Mouse (Mus musculus) embryonic facial prominence, embryonic 13.5 days (tissue): Measurements from ENCODE around the gene Naglu. TPM values are rescaled to one million over a fixed set of nuclear protein-coding genes. Genes with fewer than 3 reads are reported as not detected.
A peak's percentile ranks its signal among the peaks of the same experiment; 100 is the strongest.

ENCODE experiments used
- ATAC-seq: fragments of 200-750 bp; cut with Nextera tagmentation; 2 replicates; pipeline ENCODE4 v1.8.0; 2017; ENCODE audit warnings: low read depth; ENCODE audit not compliant: insufficient number of reproducible peaks, insufficient read depth, low FRiP score, low TSS enrichment
- H3K27ac ChIP-seq: fragments of 300-500 bp; sonication (generic); 2 replicates; pipeline ENCODE4 v1.5.1; 2015; ENCODE audit warnings: moderate library complexity, mild to moderate bottlenecking, inconsistent platforms
- H3K27me3 ChIP-seq: fragments of 300-500 bp; sonication (generic); 2 replicates; pipeline ENCODE4 v1.6.1; 2015; ENCODE audit warnings: mild to moderate bottlenecking, inconsistent platforms
- H3K36me3 ChIP-seq: fragments of 300-500 bp; sonication (generic); 2 replicates; pipeline ENCODE4 v1.6.1; 2015; ENCODE audit warnings: mild to moderate bottlenecking, inconsistent platforms
- H3K4me1 ChIP-seq: fragments of 300-500 bp; sonication (generic); 2 replicates; pipeline ENCODE4 v1.6.1; 2015; ENCODE audit warnings: inconsistent platforms
- H3K4me2 ChIP-seq: fragments of 300-500 bp; sonication (generic); 2 replicates; pipeline ENCODE4 v1.6.1; 2015; ENCODE audit warnings: moderate library complexity, mild to moderate bottlenecking, inconsistent platforms
- H3K4me3 ChIP-seq: fragments of 300-500 bp; sonication (generic); 2 replicates; pipeline ENCODE4 v1.5.1; 2015; ENCODE audit warnings: mild to moderate bottlenecking, inconsistent platforms
- H3K9ac ChIP-seq: fragments of 300-500 bp; sonication (generic); 2 replicates; pipeline ENCODE4 v1.6.1; 2015; ENCODE audit warnings: mild to moderate bottlenecking, inconsistent platforms
- H3K9me3 ChIP-seq: fragments of 300-500 bp; sonication (generic); 2 replicates; pipeline ENCODE4 v1.6.1; 2016; ENCODE audit warnings: inconsistent platforms
- WGBS: fragments of 180-500 bp; shearing (Covaris S2); methylation state at CpG from one replicate; pipeline ENCODE4 v1.1.7; 2015; ENCODE audit warnings: mixed read lengths; 5-methylcytosine and 5-hydroxymethylcytosine counted together
- polyA plus RNA-seq: library from polyadenylated mRNA; unstranded; fragments of >200 nt; fragmentation: Nextera tagmentation; extraction: Ambion mirVana; gene quantifications from 2 replicates; pipeline ENCODE4 v1.2.1, GENCODE M21; 2015

The Naglu gene
- polyA plus RNA-seq, 1 experiment from 2014 or later, result 9.0 TPM

DNA sequence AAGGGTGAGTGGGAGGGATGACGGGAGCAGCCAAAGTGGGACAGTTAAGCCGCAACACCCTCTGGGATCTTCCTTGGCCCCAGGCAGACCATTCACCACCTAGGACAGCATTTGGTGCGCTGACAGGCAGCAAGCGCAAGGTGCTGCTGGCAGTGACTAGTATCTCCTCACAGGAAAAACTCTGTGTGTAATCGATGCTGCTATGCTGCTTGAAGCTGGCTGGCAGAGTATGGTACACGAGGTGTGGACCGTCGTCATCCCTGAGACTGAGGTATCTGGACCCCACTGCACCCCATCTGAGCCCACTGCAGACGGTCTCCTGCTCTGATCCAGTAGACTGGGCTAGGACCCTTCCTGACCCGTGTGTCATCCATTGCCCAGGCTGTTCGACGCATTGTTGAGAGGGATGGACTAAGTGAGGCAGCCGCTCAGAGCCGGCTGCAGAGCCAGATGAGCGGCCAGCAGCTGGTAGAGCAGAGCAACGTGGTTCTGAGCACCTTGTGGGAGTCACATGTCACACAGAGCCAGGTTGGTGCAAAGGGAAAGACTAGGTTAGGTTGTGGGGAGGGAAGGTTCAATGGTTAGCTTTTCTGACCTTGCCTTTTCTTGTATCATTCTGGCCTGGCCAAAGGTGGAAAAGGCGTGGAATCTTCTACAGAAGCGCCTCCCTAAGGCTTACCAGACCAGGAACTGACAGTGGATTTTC is 16.0 kb downstream of the Naglu start:
- peaks cover 10% of the 10 kb centered on the region for H3K27me3 ChIP-seq
- 0 out of 2 replicates have a peak overlapping the region, but pooled peaks have one; percentile 96 for H3K4me2 ChIP-seq
- H3K36me3 ChIP-seq, result peaks cover 42% of the 10 kb centered on the region
- WGBS, result 91% methylated on average over 18 of the region's 18 CpGs
- H3K27ac ChIP-seq, result no peak overlapping the region
- H3K9ac ChIP-seq, result peak overlapping the region; percentile 88
- no peaks in the 10 kb centered on the region for H3K9me3 ChIP-seq
- ATAC-seq, result no peak
- peaks cover 35% of the 10 kb centered on the region for H3K4me1 ChIP-seq
- H3K4me3 ChIP-seq, result no peak overlapping the region

GRCm38 (mm10) chr11:101086323-101086674 is 16.5 kb downstream of the Naglu start:
- Histone ChIP-seq H3K36me3 (peaks cover 48% of the 10 kb centered on the region), H3K9ac (peak overlapping the region; percentile 88), H3K9me3 (no peaks in the 10 kb centered on the region), H3K4me1 (peaks cover 35% of the 10 kb centered on the region), H3K4me2 (peak overlapping the region; percentile 96), H3K27me3 (peaks cover 5% of the 10 kb centered on the region), H3K27ac (peak overlapping the region; percentile 79; the same call in 1 of the 2 replicates), H3K4me3 (peak overlapping the region; percentile 83)
- ATAC-seq, result no peak
- WGBS, result 84% methylated on average over 6 of the region's 6 CpGs

GRCm38 (mm10) chr11:101086756-101087681 is 17.2 kb downstream of the Naglu start, which contains the start of gene Mlx:
Mlx (plus strand) TSS chr11:101087277.
- Histone ChIP-seq H3K36me3 (peaks cover 55% of the 10 kb centered on the region), H3K9ac (peak within 1 kb of the TSS; percentile 88), H3K27me3 (no peaks in the 10 kb centered on the region), H3K27ac (peak within 1 kb of the TSS; percentile 79), H3K4me1 (peaks cover 30% of the 10 kb centered on the region), H3K9me3 (no peaks in the 10 kb centered on the region), H3K4me3 (peak within 1 kb of the TSS; percentile 83), H3K4me2 (peak within 1 kb of the TSS; percentile 96)
- ATAC-seq, result peak; percentile 76
- 2% methylated on average over 52 of the region's 52 CpGs for WGBS

GRCm38 (mm10) chr11:101087682-101088055 is 17.9 kb downstream of the Naglu start:
- no peak for ATAC-seq
- Histone ChIP-seq H3K9me3 (no peaks in the 10 kb centered on the region), H3K4me1 (peaks cover 30% of the 10 kb centered on the region), H3K27me3 (no peaks in the 10 kb centered on the region), H3K9ac (peak overlapping the region; percentile 88), H3K4me3 (peak overlapping the region; percentile 83), H3K27ac (peak overlapping the region; percentile 79), H3K36me3 (peaks cover 61% of the 10 kb centered on the region), H3K4me2 (peak overlapping the region; percentile 96)
- 7% methylated on average over 8 of the region's 8 CpGs for WGBS

DNA sequence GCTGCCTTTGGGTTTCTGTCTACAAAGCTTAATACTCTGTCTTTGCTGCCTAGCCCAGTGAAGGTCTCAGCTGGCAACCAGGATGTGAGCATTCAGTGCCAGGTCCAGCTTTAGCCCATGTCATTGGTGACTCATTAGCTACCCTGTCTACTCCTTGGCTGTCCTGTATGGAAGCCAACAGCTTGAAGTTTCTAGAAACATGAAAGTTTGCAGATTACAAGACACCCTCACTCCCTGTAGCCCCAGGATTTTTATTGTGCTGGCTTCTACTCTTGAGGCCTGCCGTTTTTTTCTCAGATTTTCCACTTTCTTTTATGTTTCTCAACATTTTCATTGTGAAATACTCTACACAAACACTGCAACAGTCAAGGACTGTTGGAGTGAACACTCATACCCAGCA is 20.1 kb downstream of the Naglu start:
- no peaks in the 10 kb centered on the region for H3K9me3 ChIP-seq
- H3K36me3 ChIP-seq, result peaks cover 68% of the 10 kb centered on the region
- 94% methylated on average over 1 of the region's 1 CpGs for WGBS
- peaks cover 34% of the 10 kb centered on the region for H3K4me1 ChIP-seq
- no peak overlapping the region for H3K4me3 ChIP-seq
- H3K4me2 ChIP-seq, result no peak overlapping the region
- H3K27ac ChIP-seq, result no peak overlapping the region
- no peaks in the 10 kb centered on the region for H3K27me3 ChIP-seq
- no peak overlapping the region for H3K9ac ChIP-seq
- no peak for ATAC-seq

- H3K27ac ChIP-seq, result peak overlapping the region; percentile 63; the same call in 1 of the 2 replicates
- H3K36me3 ChIP-seq, result peaks cover 71% of the 10 kb centered on the region
- ATAC-seq, result no peak; the same call in 1 of the 2 replicates
- no peaks in the 10 kb centered on the region for H3K27me3 ChIP-seq
- H3K4me3 ChIP-seq, result peak overlapping the region; percentile 66
- peak overlapping the region; percentile 76 for H3K4me2 ChIP-seq
- H3K9me3 ChIP-seq, result no peaks in the 10 kb centered on the region
- peak overlapping the region; percentile 75 for H3K9ac ChIP-seq
- H3K4me1 ChIP-seq, result peaks cover 17% of the 10 kb centered on the region
- under 1% methylated on average over 18 of the region's 18 CpGs for WGBS
Observed at GRCm38 (mm10) chr11:101094930-101095313, 25.1 kb downstream of the Naglu start.

DNA sequence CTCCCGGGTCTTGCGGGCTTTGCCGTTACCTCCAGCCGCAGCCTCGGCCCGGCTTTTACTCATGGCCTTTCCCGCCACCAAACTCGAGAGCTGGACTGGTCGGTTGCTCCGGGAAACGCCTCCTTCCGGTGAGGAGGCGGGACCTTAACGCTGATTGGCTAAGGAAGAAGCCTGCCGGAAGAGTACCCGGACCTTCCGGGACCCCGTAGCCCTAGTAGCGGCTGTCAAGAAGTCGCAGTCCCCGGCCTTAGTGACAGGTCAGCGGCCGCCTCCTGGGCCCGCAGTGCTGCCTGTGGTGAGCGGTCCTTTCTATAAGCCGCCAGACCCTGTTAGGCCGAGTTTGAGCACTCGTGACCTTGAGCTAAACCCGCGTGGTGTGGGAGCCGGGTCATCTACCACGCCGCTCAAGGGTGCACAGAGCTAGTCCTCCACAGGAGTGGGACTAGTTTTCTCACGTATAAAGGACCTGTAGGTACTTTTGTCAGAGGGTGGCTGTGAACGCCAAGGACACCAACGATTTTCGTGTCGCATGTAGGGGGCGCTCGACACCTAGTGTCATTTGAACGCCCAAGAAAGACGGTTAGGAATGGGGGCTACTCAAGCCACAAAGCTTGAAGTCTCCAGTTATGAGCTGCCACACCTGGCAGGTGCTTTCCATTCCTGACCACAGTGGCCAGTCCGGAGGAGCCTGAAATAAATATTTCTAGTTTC is 25.7 kb downstream of the Naglu start, which contains the start of gene Psmc3ip:
TSS of gene Psmc3ip (minus strand) at position 123 of the 711 bp plus-strand sequence.
- peaks cover 17% of the 10 kb centered on the region for H3K4me1 ChIP-seq
- peak within 1 kb of the TSS; percentile 76 for H3K4me2 ChIP-seq
- H3K9me3 ChIP-seq, result no peaks in the 10 kb centered on the region
- ATAC-seq, result peak; percentile 93
- peaks cover 71% of the 10 kb centered on the region for H3K36me3 ChIP-seq
- peak within 1 kb of the TSS; percentile 63 for H3K27ac ChIP-seq
- no peaks in the 10 kb centered on the region for H3K27me3 ChIP-seq
- WGBS, result under 1% methylated on average over 43 of the region's 43 CpGs
- peak within 1 kb of the TSS; percentile 75 for H3K9ac ChIP-seq
- H3K4me3 ChIP-seq, result peak within 1 kb of the TSS; percentile 66

- Histone ChIP-seq H3K27me3 (no peaks in the 10 kb centered on the region), H3K4me1 (peaks cover 17% of the 10 kb centered on the region), H3K9me3 (no peaks in the 10 kb centered on the region), H3K27ac (no peak overlapping the region), H3K9ac (no peak overlapping the region), H3K4me2 (no peak overlapping the region), H3K36me3 (peaks cover 68% of the 10 kb centered on the region), H3K4me3 (no peak overlapping the region)
- ATAC-seq, result no peak
- 94% methylated on average over 8 of the region's 8 CpGs for WGBS
Observed at GRCm38 (mm10) chr11:101098231-101098630, 28.4 kb downstream of the Naglu start.

DNA sequence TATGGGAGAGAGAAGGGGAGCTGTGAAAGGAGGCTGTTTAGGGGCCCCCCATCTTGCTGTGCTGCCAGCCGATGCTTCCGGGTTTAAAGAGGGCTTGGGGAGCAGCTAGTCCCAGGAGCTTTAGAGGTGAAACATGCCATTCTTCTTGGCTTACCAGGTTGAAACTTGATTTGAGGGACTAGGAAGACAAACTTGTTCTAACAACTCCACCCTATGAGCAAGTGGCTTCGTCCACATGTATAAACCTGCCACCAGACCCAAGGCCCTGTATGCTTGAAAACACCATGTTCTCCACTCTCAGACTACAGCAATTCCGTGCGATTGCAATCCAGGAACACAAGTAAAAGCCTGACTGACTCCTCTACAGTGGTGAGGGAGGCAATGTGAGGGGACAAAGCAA is 33.2 kb downstream of the Naglu start:
- ATAC-seq, result no peak
- no peaks in the 10 kb centered on the region for H3K9me3 ChIP-seq
- no peak overlapping the region; the same call in 1 of the 2 replicates for H3K9ac ChIP-seq
- 77% methylated on average over 5 of the region's 5 CpGs for WGBS
- peak overlapping the region; percentile 58 for H3K27ac ChIP-seq
- no peak overlapping the region for H3K4me3 ChIP-seq
- H3K27me3 ChIP-seq, result no peaks in the 10 kb centered on the region
- 0 out of 2 replicates have a peak overlapping the region, but pooled peaks have one; percentile 2 for H3K4me2 ChIP-seq
- peaks cover 70% of the 10 kb centered on the region for H3K36me3 ChIP-seq
- no peaks in the 10 kb centered on the region for H3K4me1 ChIP-seq

GRCm38 (mm10) chr11:101109351-101109750 is 39.5 kb downstream of the Naglu start:
- H3K4me3 ChIP-seq, result no peak overlapping the region
- ATAC-seq, result no peak

GRCm38 (mm10) chr11:101110708-101111107 is 40.9 kb downstream of the Naglu start:
- no peak for ATAC-seq
- 63% methylated on average over 5 of the region's 5 CpGs for WGBS
- Histone ChIP-seq H3K4me1 (no peaks in the 10 kb centered on the region), H3K9me3 (no peaks in the 10 kb centered on the region), H3K36me3 (0 out of 2 replicates have a peak, but pooled peaks cover 3% of the 10 kb centered on the region), H3K27me3 (no peaks in the 10 kb centered on the region), H3K4me2 (no peak overlapping the region), H3K4me3 (no peak overlapping the region), H3K9ac (no peak overlapping the region), H3K27ac (no peak overlapping the region)

More at GRCm38 (mm10) chr11:101109351-101109750, 39.5 kb downstream of the Naglu start:
- no peaks in the 10 kb centered on the region for H3K4me1 ChIP-seq
- H3K4me2 ChIP-seq, result no peak overlapping the region
- no peaks in the 10 kb centered on the region for H3K27me3 ChIP-seq
- 76% methylated on average over 4 of the region's 4 CpGs for WGBS
- H3K36me3 ChIP-seq, result peaks cover 11% of the 10 kb centered on the region; the same call in 1 of the 2 replicates
- H3K9me3 ChIP-seq, result no peaks in the 10 kb centered on the region
- no peak overlapping the region for H3K27ac ChIP-seq
- no peak overlapping the region for H3K9ac ChIP-seq
